Mouse (Mus musculus): ENCODE data around the gene Cul1. TPM values are rescaled to one million over a fixed set of nuclear protein-coding genes. Genes with fewer than 3 reads are reported as not detected.

Cul1 gene
- polyA plus RNA-seq, 1 experiment: 20.6 TPM

- 47% methylated on average over 1 of the region's 1 CpGs for WGBS
- TF ChIP-seq POLR2A (IDR thresholded peaks at IDR 0.05; ENCODE audit: borderline replicate concordance, extremely low read depth, low read depth, low read length) (no peak), CTCF (IDR thresholded peaks at IDR 0.05; ENCODE audit: insufficient read depth, low read length) (no peak)
- Histone ChIP-seq H3K4me1 (ENCODE audit: control insufficient read depth, insufficient read depth, low read length) (no peaks in the 10 kb centered on the region), H3K4me3 (replicated peaks; ENCODE audit: extremely low read depth, low read depth, low read length) (no peak overlapping the region)
- DNase-seq: no peak
Measured at GRCm38 (mm10) chr6:47527655-47528054, 74.5 kb downstream of the Cul1 start.

- no peaks in the 10 kb centered on the region for H3K4me1 ChIP-seq (ENCODE audit: control insufficient read depth, insufficient read depth, low read length)
- TF ChIP-seq POLR2A (IDR thresholded peaks at IDR 0.05; ENCODE audit: borderline replicate concordance, extremely low read depth, low read depth, low read length): no peak
- TF ChIP-seq CTCF (IDR thresholded peaks at IDR 0.05; ENCODE audit: insufficient read depth, low read length): no peak
- no peak for DNase-seq
- H3K4me3 ChIP-seq (replicated peaks; ENCODE audit: extremely low read depth, low read depth, low read length): no peak overlapping the region
- 52% methylated on average over 1 of the region's 1 CpGs for WGBS
Measured at GRCm38 (mm10) chr6:47532547-47532946, 79.3 kb downstream of the Cul1 start.

- WGBS: 82% methylated on average over 5 of the region's 5 CpGs
- TF ChIP-seq POLR2A (IDR thresholded peaks at IDR 0.05; ENCODE audit: borderline replicate concordance, extremely low read depth, low read depth, low read length) (no peak), CTCF (IDR thresholded peaks at IDR 0.05; ENCODE audit: insufficient read depth, low read length) (no peak)
- no peak for DNase-seq
- Histone ChIP-seq H3K4me3 (replicated peaks; ENCODE audit: extremely low read depth, low read depth, low read length) (no peak overlapping the region), H3K4me1 (ENCODE audit: control insufficient read depth, insufficient read depth, low read length) (no peaks in the 10 kb centered on the region)
Measured at GRCm38 (mm10) chr6:47535333-47535732, 82.1 kb downstream of the Cul1 start.

GRCm38 (mm10) chr6:47552280-47552679 is 99.1 kb downstream of the Cul1 start:
- TF ChIP-seq POLR2A (IDR thresholded peaks at IDR 0.05; ENCODE audit: borderline replicate concordance, extremely low read depth, low read depth, low read length) (no peak), CTCF (IDR thresholded peaks at IDR 0.05; ENCODE audit: insufficient read depth, low read length) (no peak)
- WGBS: 52% methylated on average over 4 of the region's 4 CpGs
- DNase-seq: no peak

GRCm38 (mm10) chr6:47559287-47559686 is 106.1 kb downstream of the Cul1 start:
- Histone ChIP-seq H3K4me3 (replicated peaks; ENCODE audit: extremely low read depth, low read depth, low read length) (no peak overlapping the region), H3K4me1 (ENCODE audit: control insufficient read depth, insufficient read depth, low read length) (no peaks in the 10 kb centered on the region)
- no peak for DNase-seq
- WGBS: 85% methylated on average over 2 of the region's 2 CpGs
- TF ChIP-seq POLR2A (IDR thresholded peaks at IDR 0.05; ENCODE audit: borderline replicate concordance, extremely low read depth, low read depth, low read length) (no peak), CTCF (IDR thresholded peaks at IDR 0.05; ENCODE audit: insufficient read depth, low read length) (no peak)

More at GRCm38 (mm10) chr6:47552280-47552679, 99.1 kb downstream of the Cul1 start:
- no peaks in the 10 kb centered on the region for H3K4me1 ChIP-seq (ENCODE audit: control insufficient read depth, insufficient read depth, low read length)
- H3K4me3 ChIP-seq (replicated peaks; ENCODE audit: extremely low read depth, low read depth, low read length): no peak overlapping the region

GRCm38 (mm10) chr6:47560407-47560806 is 107.2 kb downstream of the Cul1 start:
- Histone ChIP-seq H3K4me1 (ENCODE audit: control insufficient read depth, insufficient read depth, low read length) (no peaks in the 10 kb centered on the region), H3K4me3 (replicated peaks; ENCODE audit: extremely low read depth, low read depth, low read length) (no peak overlapping the region)
- DNase-seq: no peak
- TF ChIP-seq CTCF (IDR thresholded peaks at IDR 0.05; ENCODE audit: insufficient read depth, low read length) (no peak), POLR2A (IDR thresholded peaks at IDR 0.05; ENCODE audit: borderline replicate concordance, extremely low read depth, low read depth, low read length) (no peak)

- Histone ChIP-seq H3K4me3 (replicated peaks; ENCODE audit: extremely low read depth, low read depth, low read length) (no peak overlapping the region), H3K4me1 (ENCODE audit: control insufficient read depth, insufficient read depth, low read length) (no peaks in the 10 kb centered on the region)
- DNase-seq: no peak
- WGBS: 77% methylated on average over 2 of the region's 2 CpGs
- TF ChIP-seq POLR2A (IDR thresholded peaks at IDR 0.05; ENCODE audit: borderline replicate concordance, extremely low read depth, low read depth, low read length): no peak
- TF ChIP-seq CTCF (IDR thresholded peaks at IDR 0.05; ENCODE audit: insufficient read depth, low read length): no peak
Measured at GRCm38 (mm10) chr6:47560846-47561245, 107.6 kb downstream of the Cul1 start.

GRCm38 (mm10) chr6:47561426-47561825 is 108.2 kb downstream of the Cul1 start:
- DNase-seq: no peak
- TF ChIP-seq POLR2A (IDR thresholded peaks at IDR 0.05; ENCODE audit: borderline replicate concordance, extremely low read depth, low read depth, low read length): no peak
- TF ChIP-seq CTCF (IDR thresholded peaks at IDR 0.05; ENCODE audit: insufficient read depth, low read length): no peak
- WGBS: 61% methylated on average over 5 of the region's 5 CpGs
- no peaks in the 10 kb centered on the region for H3K4me1 ChIP-seq (ENCODE audit: control insufficient read depth, insufficient read depth, low read length)
- H3K4me3 ChIP-seq (replicated peaks; ENCODE audit: extremely low read depth, low read depth, low read length): no peak overlapping the region

GRCm38 (mm10) chr6:47565326-47566035 is 112.3 kb downstream of the Cul1 start:
- Histone ChIP-seq H3K4me3 (replicated peaks; ENCODE audit: extremely low read depth, low read depth, low read length) (no peak overlapping the region), H3K4me1 (ENCODE audit: control insufficient read depth, insufficient read depth, low read length) (no peaks in the 10 kb centered on the region)
- no peak for TF ChIP-seq POLR2A (IDR thresholded peaks at IDR 0.05; ENCODE audit: borderline replicate concordance, extremely low read depth, low read depth, low read length)
- no peak for TF ChIP-seq CTCF (IDR thresholded peaks at IDR 0.05; ENCODE audit: insufficient read depth, low read length)
- DNase-seq: no peak
- WGBS: 81% methylated on average over 1 of the region's 1 CpGs

GRCm38 (mm10) chr6:47572887-47573286 is 119.7 kb downstream of the Cul1 start:
- Histone ChIP-seq H3K4me1 (ENCODE audit: control insufficient read depth, insufficient read depth, low read length) (no peaks in the 10 kb centered on the region), H3K4me3 (replicated peaks; ENCODE audit: extremely low read depth, low read depth, low read length) (no peak overlapping the region)
- no peak for DNase-seq
- 89% methylated on average over 2 of the region's 2 CpGs for WGBS
- TF ChIP-seq POLR2A (IDR thresholded peaks at IDR 0.05; ENCODE audit: borderline replicate concordance, extremely low read depth, low read depth, low read length) (no peak), CTCF (IDR thresholded peaks at IDR 0.05; ENCODE audit: insufficient read depth, low read length) (no peak)

Other genes starting within 250 kb of the Cul1 start
- gene Ezh2, start 141.9 kb downstream of the Cul1 start, polyA plus RNA-seq (2012; rRNA removed): 2.6 and 4.9 TPM in 2 replicates